Mouse (Mus musculus): ENCODE measurements around the gene Mtnr1b. TPM values are rescaled to one million over a fixed set of nuclear protein-coding genes. Genes with fewer than 3 reads are reported as not detected.
"Not testable (repeated sequence)": the region's sequence is repeated elsewhere in the genome, so short reads cannot be mapped to it uniquely, and the experiment has no call there.

Gene Mtnr1b
- polyA plus RNA-seq, 1 experiment from 2014 or later, result not detected

DNA sequence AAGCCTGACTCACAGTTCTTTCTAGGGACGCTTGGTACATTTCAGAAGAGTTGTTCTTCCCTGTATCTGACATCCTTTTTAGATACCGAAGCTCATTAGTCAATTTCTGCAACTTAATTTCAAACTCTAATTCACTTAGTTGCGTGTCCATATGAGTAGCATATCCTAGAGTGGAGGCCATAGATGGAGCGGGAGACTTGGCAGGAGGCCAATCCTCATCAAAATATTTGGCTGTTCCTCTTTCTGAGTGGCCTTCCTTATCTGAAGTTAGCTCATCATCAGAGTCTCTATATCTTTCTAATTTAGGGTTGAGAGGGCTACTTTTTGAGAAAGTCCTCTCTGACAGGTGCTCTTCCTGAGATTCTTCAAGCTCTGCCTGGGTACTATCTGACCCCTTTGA is 29.4 kb downstream of the Mtnr1b start:
- H3K4me3 ChIP-seq (ENCODE audit: low read depth, low read length); H3K36me3 ChIP-seq (ENCODE audit: control insufficient read depth, insufficient read depth, low read length); H3K4me1 ChIP-seq (ENCODE audit: control insufficient read depth, insufficient read depth, low read length); H3K27ac ChIP-seq (ENCODE audit: low read length); H3K9ac ChIP-seq (replicated peaks; ENCODE audit: low read depth, low read length); H3K4me2 ChIP-seq (replicated peaks; ENCODE audit: low read depth, low read length); H3K27me3 ChIP-seq (ENCODE audit: control insufficient read depth, insufficient read depth, low read length); ATAC-seq (ENCODE audit: insufficient number of reproducible peaks, insufficient read depth, low FRiP score, low read depth); H3K9me3 ChIP-seq (ENCODE audit: control insufficient read depth, low read depth, low read length): not testable (repeated sequence)
- 66% methylated on average over 4 of the region's 4 CpGs for WGBS

DNA sequence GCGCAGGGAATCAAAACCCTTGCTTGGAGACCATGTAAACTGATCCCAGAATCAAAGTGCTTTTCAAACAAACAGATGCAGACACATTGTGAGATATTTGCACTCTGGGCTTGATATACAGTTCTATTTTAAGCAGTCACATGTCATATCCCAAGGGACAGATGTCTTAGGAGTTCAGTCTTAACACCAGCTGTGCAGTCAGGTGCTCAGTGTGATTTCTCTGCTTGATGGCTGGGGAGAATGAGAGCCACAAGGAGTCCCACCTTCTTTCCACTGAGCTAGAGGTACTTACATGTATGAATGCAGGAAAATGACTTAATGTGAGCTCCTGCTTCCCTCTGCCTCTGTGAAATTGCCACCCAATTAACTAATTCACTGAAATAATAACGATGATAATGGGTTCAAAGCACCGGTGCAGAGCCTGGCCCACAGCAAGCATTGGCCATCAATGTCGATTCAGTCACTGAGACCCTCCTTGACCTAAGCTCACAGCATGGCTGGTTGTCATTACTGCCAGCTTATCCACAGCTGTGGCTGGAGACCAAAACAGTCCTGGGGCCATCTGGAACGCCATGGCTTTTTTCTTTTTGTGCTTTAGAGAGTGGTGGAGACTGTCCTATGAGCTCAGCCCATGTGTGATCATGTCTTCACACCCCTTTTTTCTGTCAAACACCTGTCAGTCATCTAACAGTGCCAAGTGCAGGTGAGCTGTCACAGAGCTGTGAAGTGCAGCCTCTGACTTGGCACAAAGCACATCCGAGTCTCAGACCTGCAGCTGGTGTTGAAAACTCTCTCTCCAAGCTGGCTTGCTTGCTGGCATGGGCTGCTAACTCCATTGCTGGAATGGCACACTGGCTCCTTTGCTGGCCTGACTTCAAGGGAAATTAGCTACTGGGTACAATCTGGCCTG is 61.1 kb downstream of the Mtnr1b start:
- ATAC-seq (ENCODE audit: insufficient number of reproducible peaks, insufficient read depth, low FRiP score, low read depth), result no peak
- H3K4me1 ChIP-seq (ENCODE audit: control insufficient read depth, insufficient read depth, low read length), result no peaks in the 10 kb centered on the region
- no peak overlapping the region for H3K9ac ChIP-seq (replicated peaks; ENCODE audit: low read depth, low read length)
- H3K9me3 ChIP-seq (ENCODE audit: control insufficient read depth, low read depth, low read length), result no peaks in the 10 kb centered on the region
- no peaks in the 10 kb centered on the region for H3K36me3 ChIP-seq (ENCODE audit: control insufficient read depth, insufficient read depth, low read length)
- H3K27me3 ChIP-seq (ENCODE audit: control insufficient read depth, insufficient read depth, low read length), result no peaks in the 10 kb centered on the region
- no peak overlapping the region for H3K4me3 ChIP-seq (ENCODE audit: low read depth, low read length)
- H3K4me2 ChIP-seq (replicated peaks; ENCODE audit: low read depth, low read length), result no peak overlapping the region
- 77% methylated on average over 6 of the region's 6 CpGs for WGBS
- H3K27ac ChIP-seq (ENCODE audit: low read length), result no peak overlapping the region

GRCm38 (mm10) chr9:15804296-15804695 is 70.1 kb downstream of the Mtnr1b start:
- Histone ChIP-seq H3K36me3 (ENCODE audit: control insufficient read depth, insufficient read depth, low read length) (no peaks in the 10 kb centered on the region), H3K4me1 (ENCODE audit: control insufficient read depth, insufficient read depth, low read length) (no peaks in the 10 kb centered on the region), H3K9me3 (ENCODE audit: control insufficient read depth, low read depth, low read length) (no peaks in the 10 kb centered on the region), H3K9ac (replicated peaks; ENCODE audit: low read depth, low read length) (no peak overlapping the region), H3K4me3 (ENCODE audit: low read depth, low read length) (no peak overlapping the region), H3K27me3 (ENCODE audit: control insufficient read depth, insufficient read depth, low read length) (no peaks in the 10 kb centered on the region), H3K4me2 (replicated peaks; ENCODE audit: low read depth, low read length) (no peak overlapping the region), H3K27ac (ENCODE audit: low read length) (no peak overlapping the region)
- WGBS, result 80% methylated on average over 2 of the region's 2 CpGs
- no peak for ATAC-seq (ENCODE audit: insufficient number of reproducible peaks, insufficient read depth, low FRiP score, low read depth)

DNA sequence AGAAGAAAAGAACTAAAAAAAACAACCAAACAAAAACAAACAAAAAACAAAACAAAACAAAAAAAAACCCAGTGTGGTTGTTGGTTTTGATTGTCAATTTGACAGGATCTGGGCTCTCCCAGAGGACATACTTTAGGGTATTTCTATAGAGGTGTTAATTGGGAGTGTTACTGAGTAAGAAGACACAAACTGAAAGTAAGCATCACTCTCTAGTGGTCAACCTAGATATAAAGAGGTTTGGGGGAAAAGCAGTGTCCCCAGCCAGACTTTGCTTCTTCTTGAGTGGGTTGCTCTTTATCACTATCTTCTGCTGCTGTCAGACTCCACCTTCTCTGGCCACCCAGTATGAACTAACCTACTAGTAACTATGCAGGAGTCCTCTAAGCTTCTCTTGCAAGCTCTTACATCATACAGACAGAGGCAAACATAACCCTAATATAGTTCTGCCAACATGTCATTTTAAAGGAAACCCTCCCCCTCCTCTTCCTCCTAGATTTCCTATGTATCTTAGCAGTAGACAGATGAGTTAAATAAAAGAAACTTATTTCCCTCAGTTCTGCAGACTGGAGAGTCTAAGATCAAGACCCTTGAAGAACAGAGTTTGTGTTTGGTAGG is 71.8 kb downstream of the Mtnr1b start:
- Histone ChIP-seq H3K4me3 (ENCODE audit: low read depth, low read length) (no peak overlapping the region), H3K9ac (replicated peaks; ENCODE audit: low read depth, low read length) (no peak overlapping the region), H3K27ac (ENCODE audit: low read length) (no peak overlapping the region), H3K4me2 (replicated peaks; ENCODE audit: low read depth, low read length) (no peak overlapping the region), H3K4me1 (ENCODE audit: control insufficient read depth, insufficient read depth, low read length) (no peaks in the 10 kb centered on the region), H3K27me3 (ENCODE audit: control insufficient read depth, insufficient read depth, low read length) (no peaks in the 10 kb centered on the region), H3K36me3 (ENCODE audit: control insufficient read depth, insufficient read depth, low read length) (no peaks in the 10 kb centered on the region), H3K9me3 (ENCODE audit: control insufficient read depth, low read depth, low read length) (no peaks in the 10 kb centered on the region)
- ATAC-seq (ENCODE audit: insufficient number of reproducible peaks, insufficient read depth, low FRiP score, low read depth), result no peak

GRCm38 (mm10) chr9:15800402-15800801 is 74.0 kb downstream of the Mtnr1b start:
- no peak overlapping the region for H3K27ac ChIP-seq (ENCODE audit: low read length)
- no peaks in the 10 kb centered on the region for H3K27me3 ChIP-seq (ENCODE audit: control insufficient read depth, insufficient read depth, low read length)
- no peak overlapping the region for H3K9ac ChIP-seq (replicated peaks; ENCODE audit: low read depth, low read length)
- no peaks in the 10 kb centered on the region for H3K9me3 ChIP-seq (ENCODE audit: control insufficient read depth, low read depth, low read length)
- no peak overlapping the region for H3K4me3 ChIP-seq (ENCODE audit: low read depth, low read length)
- ATAC-seq (ENCODE audit: insufficient number of reproducible peaks, insufficient read depth, low FRiP score, low read depth), result no peak
- H3K4me1 ChIP-seq (ENCODE audit: control insufficient read depth, insufficient read depth, low read length), result no peaks in the 10 kb centered on the region
- H3K36me3 ChIP-seq (ENCODE audit: control insufficient read depth, insufficient read depth, low read length), result no peaks in the 10 kb centered on the region
- no peak overlapping the region for H3K4me2 ChIP-seq (replicated peaks; ENCODE audit: low read depth, low read length)
- WGBS, result 67% methylated on average over 5 of the region's 5 CpGs

DNA sequence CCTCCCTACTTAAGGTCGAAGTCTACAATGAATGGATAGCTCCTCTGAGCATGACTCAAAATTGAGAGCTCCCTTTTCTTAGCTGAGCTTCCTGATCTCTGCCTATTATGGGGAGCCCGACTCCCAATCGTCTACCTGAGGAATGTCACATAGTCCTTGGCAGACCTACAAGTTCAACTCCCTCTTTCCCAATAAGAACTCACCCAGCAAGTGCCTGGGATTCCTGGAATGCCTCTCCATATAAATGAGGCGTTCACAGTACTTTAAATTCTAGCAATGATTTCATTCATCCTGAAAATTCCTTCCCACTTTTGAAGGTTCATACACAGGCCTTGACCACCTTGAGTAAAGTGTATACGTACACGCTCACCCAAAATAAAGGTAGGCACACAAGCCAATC is 79.9 kb downstream of the Mtnr1b start:
- Histone ChIP-seq H3K27ac (ENCODE audit: low read length) (no peak overlapping the region), H3K4me3 (ENCODE audit: low read depth, low read length) (no peak overlapping the region), H3K4me1 (ENCODE audit: control insufficient read depth, insufficient read depth, low read length) (no peaks in the 10 kb centered on the region), H3K27me3 (ENCODE audit: control insufficient read depth, insufficient read depth, low read length) (no peaks in the 10 kb centered on the region), H3K9me3 (ENCODE audit: control insufficient read depth, low read depth, low read length) (no peaks in the 10 kb centered on the region), H3K36me3 (ENCODE audit: control insufficient read depth, insufficient read depth, low read length) (no peaks in the 10 kb centered on the region), H3K9ac (replicated peaks; ENCODE audit: low read depth, low read length) (no peak overlapping the region), H3K4me2 (replicated peaks; ENCODE audit: low read depth, low read length) (no peak overlapping the region)
- WGBS, result 78% methylated on average over 6 of the region's 6 CpGs
- ATAC-seq (ENCODE audit: insufficient number of reproducible peaks, insufficient read depth, low FRiP score, low read depth), result no peak

GRCm38 (mm10) chr9:15792076-15792475 is 82.3 kb downstream of the Mtnr1b start:
- Histone ChIP-seq H3K4me3 (ENCODE audit: low read depth, low read length) (no peak overlapping the region), H3K27me3 (ENCODE audit: control insufficient read depth, insufficient read depth, low read length) (no peaks in the 10 kb centered on the region), H3K27ac (ENCODE audit: low read length) (no peak overlapping the region), H3K36me3 (ENCODE audit: control insufficient read depth, insufficient read depth, low read length) (no peaks in the 10 kb centered on the region), H3K9ac (replicated peaks; ENCODE audit: low read depth, low read length) (no peak overlapping the region), H3K4me2 (replicated peaks; ENCODE audit: low read depth, low read length) (no peak overlapping the region), H3K9me3 (ENCODE audit: control insufficient read depth, low read depth, low read length) (no peaks in the 10 kb centered on the region), H3K4me1 (ENCODE audit: control insufficient read depth, insufficient read depth, low read length) (no peaks in the 10 kb centered on the region)
- WGBS, result 89% methylated on average over 9 of the region's 9 CpGs
- no peak for ATAC-seq (ENCODE audit: insufficient number of reproducible peaks, insufficient read depth, low FRiP score, low read depth)

GRCm38 (mm10) chr9:15786610-15787009 is 87.7 kb downstream of the Mtnr1b start:
- Histone ChIP-seq H3K9me3 (ENCODE audit: control insufficient read depth, low read depth, low read length) (no peaks in the 10 kb centered on the region), H3K4me2 (replicated peaks; ENCODE audit: low read depth, low read length) (no peak overlapping the region), H3K27ac (ENCODE audit: low read length) (no peak overlapping the region), H3K9ac (replicated peaks; ENCODE audit: low read depth, low read length) (no peak overlapping the region), H3K4me3 (ENCODE audit: low read depth, low read length) (no peak overlapping the region), H3K27me3 (ENCODE audit: control insufficient read depth, insufficient read depth, low read length) (no peaks in the 10 kb centered on the region), H3K36me3 (ENCODE audit: control insufficient read depth, insufficient read depth, low read length) (no peaks in the 10 kb centered on the region), H3K4me1 (ENCODE audit: control insufficient read depth, insufficient read depth, low read length) (no peaks in the 10 kb centered on the region)
- ATAC-seq (ENCODE audit: insufficient number of reproducible peaks, insufficient read depth, low FRiP score, low read depth), result no peak
- 74% methylated on average over 2 of the region's 2 CpGs for WGBS

All from stomach, embryonic 14.5 days (tissue).